Mouse (Mus musculus): Measurements from ENCODE around the gene Arap1. TPM values are rescaled to one million over a fixed set of nuclear protein-coding genes. Genes with fewer than 3 reads are reported as not detected.

Gene Arap1
- polyA plus RNA-seq, 1 experiment from 2014 or later: 8.7 TPM

DNA sequence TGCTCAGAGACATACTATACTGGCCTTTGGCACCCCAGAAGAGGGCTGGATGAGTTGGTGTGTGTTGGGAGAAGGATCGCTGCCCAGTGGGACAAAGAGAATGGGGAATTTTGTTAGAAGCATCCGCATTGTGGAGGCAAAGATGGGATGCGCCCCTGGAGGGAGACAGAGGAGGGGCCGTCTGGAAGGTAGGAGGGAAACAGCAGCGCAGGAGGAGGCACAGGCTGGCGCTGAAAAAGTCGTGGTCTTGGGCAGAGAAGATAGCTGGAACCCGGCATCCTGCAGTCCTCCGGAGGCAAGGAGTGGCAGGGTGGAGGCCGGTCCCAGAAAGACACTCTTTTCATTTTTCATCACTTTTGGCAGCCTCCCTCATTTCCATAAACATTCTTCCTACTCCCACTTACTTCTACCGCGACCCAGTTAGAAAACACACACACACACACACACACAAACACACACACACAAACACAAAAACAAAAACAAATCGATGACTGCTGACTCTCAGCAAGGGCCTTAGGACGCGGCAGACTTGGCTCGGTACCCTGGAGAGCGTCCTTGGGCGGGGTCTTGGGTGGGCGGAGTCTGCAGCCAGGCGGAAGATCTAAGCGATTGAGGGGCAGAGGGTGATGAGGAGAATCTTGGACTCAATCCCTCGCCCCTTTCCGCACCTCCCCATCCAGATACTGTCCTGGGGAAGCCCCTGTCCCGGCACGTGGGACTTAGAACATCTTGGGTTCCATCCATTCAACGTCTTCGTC is 71.3 kb downstream of the Arap1 start:
- peaks cover 31% of the 10 kb centered on the region for H3K4me1 ChIP-seq (ENCODE audit: control insufficient read depth, insufficient read depth, low read length)

DNA sequence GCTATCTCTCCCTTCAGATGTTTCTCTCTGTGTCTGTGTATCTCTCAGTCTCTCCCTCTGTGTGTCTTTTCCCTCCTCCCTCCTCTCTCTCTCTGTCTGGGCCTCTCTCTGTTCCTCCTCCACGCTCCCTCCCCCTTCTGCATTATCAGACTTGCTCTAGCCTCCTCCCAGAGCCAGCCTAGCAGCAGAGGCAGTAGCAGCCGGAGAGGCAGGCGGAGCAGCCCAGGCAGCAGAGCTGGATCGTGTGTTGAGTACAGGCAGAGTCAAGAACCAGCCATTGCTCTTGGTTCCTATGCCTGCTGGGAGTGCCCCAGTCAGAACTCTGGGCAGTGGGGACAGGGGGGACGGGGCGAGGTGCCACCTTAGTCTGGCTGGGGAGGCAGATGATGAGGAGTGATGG is 73.7 kb downstream of the Arap1 start, which contains the start of gene Pde2a:
Pde2a (plus strand) TSS at position 163 of the 400 bp plus-strand sequence.
- Histone ChIP-seq H3K4me3 (replicated peaks; ENCODE audit: low read depth, low read length) (peak within 1 kb of the TSS; percentile 30), H3K27me3 (ENCODE audit: control insufficient read depth, insufficient read depth, low read length) (peaks cover 12% of the 10 kb centered on the region; the same call in 1 of the 2 replicates), H3K4me1 (ENCODE audit: control insufficient read depth, insufficient read depth, low read length) (peaks cover 18% of the 10 kb centered on the region), H3K36me3 (ENCODE audit: control insufficient read depth, insufficient read depth, low read length) (no peaks in the 10 kb centered on the region), H3K4me2 (ENCODE audit: low read length) (peak within 1 kb of the TSS; percentile 55), H3K9ac (replicated peaks; ENCODE audit: low read length) (peak within 1 kb of the TSS; percentile 59), H3K27ac (replicated peaks; ENCODE audit: low read depth, low read length) (peak within 1 kb of the TSS; percentile 46; the same call in 1 of the 2 replicates), H3K9me3 (ENCODE audit: control insufficient read depth, low read length) (no peaks in the 10 kb centered on the region)
- 5% methylated on average over 6 of the region's 6 CpGs for WGBS
- peak; percentile 77 for ATAC-seq (ENCODE audit: low FRiP score, low TSS enrichment)
- DNase-seq: peak; percentile 80

More for the DNA sequence above, 71.3 kb downstream of the Arap1 start:
- DNase-seq: peak; percentile 37
- WGBS: 6% methylated on average over 27 of the region's 27 CpGs
- Histone ChIP-seq H3K9me3 (ENCODE audit: control insufficient read depth, low read length) (no peaks in the 10 kb centered on the region), H3K9ac (replicated peaks; ENCODE audit: low read length) (no peak overlapping the region), H3K36me3 (ENCODE audit: control insufficient read depth, insufficient read depth, low read length) (no peaks in the 10 kb centered on the region), H3K27ac (replicated peaks; ENCODE audit: low read depth, low read length) (no peak overlapping the region), H3K4me2 (ENCODE audit: low read length) (peak overlapping the region; percentile 28; the same call in 1 of the 2 replicates), H3K4me3 (replicated peaks; ENCODE audit: low read depth, low read length) (no peak overlapping the region), H3K27me3 (ENCODE audit: control insufficient read depth, insufficient read depth, low read length) (peaks cover 12% of the 10 kb centered on the region; the same call in 1 of the 2 replicates)
- no peak for ATAC-seq (ENCODE audit: low FRiP score, low TSS enrichment)

DNA sequence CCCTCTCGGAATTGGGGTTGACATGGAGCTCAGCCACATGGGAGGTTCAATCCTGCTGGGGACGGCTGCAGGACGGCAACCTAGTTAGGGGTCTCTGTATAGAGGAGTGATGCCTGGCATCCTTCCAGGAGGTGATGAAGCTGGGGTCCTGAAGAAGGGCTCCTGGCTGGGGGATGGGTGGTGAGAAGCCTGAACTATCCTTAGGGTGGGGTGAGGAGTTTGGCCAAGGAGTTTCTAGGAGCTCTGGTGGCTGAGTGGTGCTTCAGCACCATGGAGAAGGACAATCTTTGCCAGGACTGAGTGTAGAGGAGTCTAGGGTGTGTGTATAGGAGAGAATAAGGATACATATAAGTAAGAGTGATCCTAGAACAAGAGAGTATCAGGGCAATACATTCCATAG is 74.2 kb downstream of the Arap1 start:
- Histone ChIP-seq H3K4me1 (ENCODE audit: control insufficient read depth, insufficient read depth, low read length) (peaks cover 20% of the 10 kb centered on the region), H3K36me3 (ENCODE audit: control insufficient read depth, insufficient read depth, low read length) (no peaks in the 10 kb centered on the region), H3K9ac (replicated peaks; ENCODE audit: low read length) (peak overlapping the region; percentile 59), H3K27me3 (ENCODE audit: control insufficient read depth, insufficient read depth, low read length) (peaks cover 12% of the 10 kb centered on the region; the same call in 1 of the 2 replicates), H3K4me3 (replicated peaks; ENCODE audit: low read depth, low read length) (peak overlapping the region; percentile 30), H3K4me2 (ENCODE audit: low read length) (peak overlapping the region; percentile 55), H3K9me3 (ENCODE audit: control insufficient read depth, low read length) (no peaks in the 10 kb centered on the region), H3K27ac (replicated peaks; ENCODE audit: low read depth, low read length) (0 out of 2 replicates have a peak overlapping the region, but pooled peaks have one; percentile 46)
- DNase-seq (peak; percentile 32), ATAC-seq (ENCODE audit: low FRiP score, low TSS enrichment) (no peak)
- WGBS: 11% methylated on average over 3 of the region's 3 CpGs

DNA sequence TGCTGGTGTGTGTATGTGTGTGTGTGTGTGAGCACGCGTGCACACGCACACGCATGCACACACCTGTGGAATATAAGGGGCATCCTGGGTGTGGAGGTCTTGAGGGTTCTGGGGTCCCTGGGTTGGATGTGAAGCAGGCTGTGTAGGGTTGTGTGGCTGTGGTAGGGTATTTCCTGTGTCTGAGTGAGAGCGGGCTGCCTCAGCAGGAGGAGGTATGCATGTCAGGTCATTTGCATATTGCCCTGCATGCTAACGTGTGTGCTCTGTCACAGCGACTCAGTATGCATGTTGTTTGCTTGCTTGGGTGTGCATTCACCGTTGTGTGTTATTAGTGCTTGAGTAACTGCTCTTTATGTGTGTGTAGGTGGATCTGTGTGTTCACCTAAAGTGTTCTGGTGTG is 74.8 kb downstream of the Arap1 start:
- no peak overlapping the region for H3K27ac ChIP-seq (replicated peaks; ENCODE audit: low read depth, low read length)
- H3K4me3 ChIP-seq (replicated peaks; ENCODE audit: low read depth, low read length): no peak overlapping the region
- H3K4me2 ChIP-seq (ENCODE audit: low read length): no peak overlapping the region
- ATAC-seq (ENCODE audit: low FRiP score, low TSS enrichment) (no peak), DNase-seq (no peak)
- WGBS: 84% methylated on average over 8 of the region's 8 CpGs
- no peaks in the 10 kb centered on the region for H3K36me3 ChIP-seq (ENCODE audit: control insufficient read depth, insufficient read depth, low read length)
- H3K4me1 ChIP-seq (ENCODE audit: control insufficient read depth, insufficient read depth, low read length): peaks cover 26% of the 10 kb centered on the region
- no peaks in the 10 kb centered on the region for H3K9me3 ChIP-seq (ENCODE audit: control insufficient read depth, low read length)
- no peak overlapping the region for H3K9ac ChIP-seq (replicated peaks; ENCODE audit: low read length)
- peaks cover 9% of the 10 kb centered on the region; the same call in 1 of the 2 replicates for H3K27me3 ChIP-seq (ENCODE audit: control insufficient read depth, insufficient read depth, low read length)

DNA sequence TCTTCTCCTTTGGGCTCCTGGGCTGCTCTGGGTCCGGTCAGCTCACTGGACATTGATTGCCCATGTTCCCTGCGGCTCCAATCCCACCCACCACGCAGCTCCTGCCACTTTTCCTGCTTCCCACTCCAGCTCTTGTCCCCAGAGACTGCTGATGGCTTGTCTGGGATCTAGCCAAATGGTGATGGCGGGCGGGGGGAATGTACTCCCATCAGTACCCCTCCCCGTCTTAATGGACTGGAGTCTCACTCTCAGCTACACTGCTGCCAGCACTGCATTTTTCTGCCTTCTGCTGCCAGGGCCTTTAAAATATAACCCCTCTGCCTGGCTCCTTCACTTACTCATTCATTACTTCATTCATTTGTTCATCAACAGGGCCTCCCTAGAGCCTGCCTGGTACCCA is 76.1 kb downstream of the Arap1 start:
- Histone ChIP-seq H3K9me3 (ENCODE audit: control insufficient read depth, low read length) (no peaks in the 10 kb centered on the region), H3K4me2 (ENCODE audit: low read length) (no peak overlapping the region), H3K27me3 (ENCODE audit: control insufficient read depth, insufficient read depth, low read length) (peaks cover 7% of the 10 kb centered on the region; the same call in 1 of the 2 replicates), H3K36me3 (ENCODE audit: control insufficient read depth, insufficient read depth, low read length) (no peaks in the 10 kb centered on the region), H3K4me3 (replicated peaks; ENCODE audit: low read depth, low read length) (no peak overlapping the region), H3K9ac (replicated peaks; ENCODE audit: low read length) (no peak overlapping the region), H3K27ac (replicated peaks; ENCODE audit: low read depth, low read length) (no peak overlapping the region), H3K4me1 (ENCODE audit: control insufficient read depth, insufficient read depth, low read length) (peaks cover 28% of the 10 kb centered on the region)
- no peak for ATAC-seq (ENCODE audit: low FRiP score, low TSS enrichment)
- DNase-seq: peak; percentile 46
- 69% methylated on average over 6 of the region's 6 CpGs for WGBS

DNA sequence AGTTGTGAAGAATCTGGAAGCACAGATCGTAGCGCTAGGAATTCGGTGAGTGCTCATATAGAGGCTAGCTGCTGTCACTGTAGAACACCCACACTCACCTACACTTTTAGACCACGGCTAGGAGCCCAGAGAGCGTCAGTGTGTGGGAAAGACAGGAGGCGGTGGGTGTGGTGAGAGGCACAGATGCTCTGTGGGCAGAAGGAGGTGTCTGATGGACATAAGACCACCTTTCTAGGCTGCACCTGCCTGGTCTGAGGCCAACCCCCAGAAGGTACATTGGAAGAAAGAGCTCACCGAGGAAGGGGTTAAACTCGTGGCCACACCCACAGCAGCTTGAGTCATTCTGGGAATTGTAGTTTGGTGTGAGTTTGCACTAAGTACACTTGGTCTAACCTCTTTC is 78.8 kb downstream of the Arap1 start:
- no peak overlapping the region for H3K27ac ChIP-seq (replicated peaks; ENCODE audit: low read depth, low read length)
- no peaks in the 10 kb centered on the region for H3K36me3 ChIP-seq (ENCODE audit: control insufficient read depth, insufficient read depth, low read length)
- no peaks in the 10 kb centered on the region for H3K27me3 ChIP-seq (ENCODE audit: control insufficient read depth, insufficient read depth, low read length)
- no peak overlapping the region for H3K4me2 ChIP-seq (ENCODE audit: low read length)
- 76% methylated on average over 8 of the region's 8 CpGs for WGBS
- no peak for ATAC-seq (ENCODE audit: low FRiP score, low TSS enrichment)
- peaks cover 17% of the 10 kb centered on the region for H3K4me1 ChIP-seq (ENCODE audit: control insufficient read depth, insufficient read depth, low read length)
- no peak overlapping the region for H3K9ac ChIP-seq (replicated peaks; ENCODE audit: low read length)
- peak; percentile 58 for DNase-seq
- no peaks in the 10 kb centered on the region for H3K9me3 ChIP-seq (ENCODE audit: control insufficient read depth, low read length)
- H3K4me3 ChIP-seq (replicated peaks; ENCODE audit: low read depth, low read length): no peak overlapping the region

GRCm38 (mm10) chr7:101427736-101428135 is 79.9 kb downstream of the Arap1 start:
- H3K9ac ChIP-seq (replicated peaks; ENCODE audit: low read length): no peak overlapping the region
- no peaks in the 10 kb centered on the region for H3K36me3 ChIP-seq (ENCODE audit: control insufficient read depth, insufficient read depth, low read length)
- H3K27me3 ChIP-seq (ENCODE audit: control insufficient read depth, insufficient read depth, low read length): no peaks in the 10 kb centered on the region
- H3K27ac ChIP-seq (replicated peaks; ENCODE audit: low read depth, low read length): peak overlapping the region; percentile 32; the same call in 1 of the 2 replicates
- no peak overlapping the region for H3K4me2 ChIP-seq (ENCODE audit: low read length)
- DNase-seq: peak; percentile 34
- H3K9me3 ChIP-seq (ENCODE audit: control insufficient read depth, low read length): no peaks in the 10 kb centered on the region
- WGBS: 13% methylated on average over 2 of the region's 2 CpGs
- H3K4me1 ChIP-seq (ENCODE audit: control insufficient read depth, insufficient read depth, low read length): peaks cover 11% of the 10 kb centered on the region
- no peak for ATAC-seq (ENCODE audit: low FRiP score, low TSS enrichment)
- H3K4me3 ChIP-seq (replicated peaks; ENCODE audit: low read depth, low read length): no peak overlapping the region

- Histone ChIP-seq H3K27me3 (ENCODE audit: control insufficient read depth, insufficient read depth, low read length) (no peaks in the 10 kb centered on the region), H3K36me3 (ENCODE audit: control insufficient read depth, insufficient read depth, low read length) (no peaks in the 10 kb centered on the region), H3K4me2 (ENCODE audit: low read length) (no peak overlapping the region), H3K4me3 (replicated peaks; ENCODE audit: low read depth, low read length) (no peak overlapping the region), H3K9me3 (ENCODE audit: control insufficient read depth, low read length) (no peaks in the 10 kb centered on the region), H3K27ac (replicated peaks; ENCODE audit: low read depth, low read length) (no peak overlapping the region), H3K9ac (replicated peaks; ENCODE audit: low read length) (no peak overlapping the region), H3K4me1 (ENCODE audit: control insufficient read depth, insufficient read depth, low read length) (no peaks in the 10 kb centered on the region)
- DNase-seq (no peak), ATAC-seq (ENCODE audit: low FRiP score, low TSS enrichment) (no peak)
- 59% methylated on average over 6 of the region's 6 CpGs for WGBS
Measured at GRCm38 (mm10) chr7:101435038-101435437, 87.2 kb downstream of the Arap1 start.

DNA sequence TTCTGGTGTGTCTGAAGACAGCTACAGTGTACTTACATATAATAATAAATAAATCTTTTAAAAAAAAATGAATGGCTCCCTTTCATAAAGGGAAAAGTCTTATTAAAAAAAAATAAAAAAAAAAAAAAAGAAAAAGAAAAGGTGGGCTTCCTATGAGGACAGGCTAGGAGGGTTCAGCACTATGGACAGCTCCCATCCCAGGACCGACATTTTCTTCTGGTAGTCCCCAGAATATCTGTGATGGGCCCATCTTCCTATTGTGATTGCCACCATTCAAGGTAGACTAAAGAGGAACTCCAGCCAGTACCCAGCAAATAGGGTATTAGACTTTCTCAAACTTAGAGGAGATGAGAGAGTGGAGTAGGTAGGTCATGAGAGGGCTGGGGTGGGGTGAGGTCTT is 90.0 kb downstream of the Arap1 start:
- no peak for ATAC-seq (ENCODE audit: low FRiP score, low TSS enrichment)
- Histone ChIP-seq H3K27me3 (ENCODE audit: control insufficient read depth, insufficient read depth, low read length) (no peaks in the 10 kb centered on the region), H3K4me1 (ENCODE audit: control insufficient read depth, insufficient read depth, low read length) (0 out of 2 replicates have a peak, but pooled peaks cover 7% of the 10 kb centered on the region), H3K36me3 (ENCODE audit: control insufficient read depth, insufficient read depth, low read length) (no peaks in the 10 kb centered on the region), H3K4me2 (ENCODE audit: low read length) (no peak overlapping the region), H3K9ac (replicated peaks; ENCODE audit: low read length) (no peak overlapping the region), H3K4me3 (replicated peaks; ENCODE audit: low read depth, low read length) (no peak overlapping the region), H3K27ac (replicated peaks; ENCODE audit: low read depth, low read length) (no peak overlapping the region), H3K9me3 (ENCODE audit: control insufficient read depth, low read length) (no peaks in the 10 kb centered on the region)
- WGBS: 31% methylated on average over 1 of the region's 1 CpGs
- DNase-seq: no peak
